Mouse (Mus musculus) embryonic facial prominence, embryonic 11.5 days (tissue): ENCODE results near the gene Nkrf. TPM values are rescaled to one million over a fixed set of nuclear protein-coding genes. Genes with fewer than 3 reads are reported as not detected.

Source experiments
- ATAC-seq: fragments of 200-750 bp; cut with Nextera tagmentation; replicated peaks from 2 replicates; pipeline ENCODE4 v1.8.0; 2017; ENCODE audit warnings: low read depth; ENCODE audit not compliant: insufficient number of reproducible peaks, low FRiP score, low TSS enrichment
- DNase-seq: peaks from one replicate; pipeline ENCODE4 v3.0.0-alpha.2; 2015; ENCODE audit warnings: low spot score
- H3K27ac ChIP-seq: fragments of 300-500 bp; sonication (generic); replicated peaks from 2 replicates; pipeline ENCODE4 v1.5.1; 2014; ENCODE audit warnings: mild to moderate bottlenecking, low read depth, low read length, control low read depth
- H3K27me3 ChIP-seq: fragments of 300-500 bp; sonication (generic); 2 replicates; pipeline ENCODE4 v1.6.1; 2014; ENCODE audit warnings: mild to moderate bottlenecking, low read length, moderate library complexity, mixed read lengths; ENCODE audit not compliant: control insufficient read depth, insufficient read depth
- H3K36me3 ChIP-seq: fragments of 300-500 bp; sonication (generic); replicated peaks from 2 replicates; pipeline ENCODE4 v1.6.1; 2014; ENCODE audit warnings: low read depth, mild to moderate bottlenecking, low read length, moderate library complexity, mixed read lengths; ENCODE audit not compliant: control insufficient read depth, insufficient read depth
- H3K4me1 ChIP-seq: fragments of 300-500 bp; sonication (generic); 2 replicates; pipeline ENCODE4 v1.6.1; 2014; ENCODE audit warnings: low read length, mixed read lengths; ENCODE audit not compliant: control insufficient read depth, insufficient read depth
- H3K4me2 ChIP-seq: fragments of 300-500 bp; sonication (generic); 2 replicates; pipeline ENCODE4 v1.6.1; 2014; ENCODE audit warnings: low read depth, mild to moderate bottlenecking, control low read depth, low read length, moderate library complexity
- H3K4me3 ChIP-seq: fragments of 300-500 bp; sonication (generic); 2 replicates; pipeline ENCODE4 v1.5.1; 2014; ENCODE audit warnings: low read depth, low read length, control low read depth
- H3K9ac ChIP-seq: fragments of 300-500 bp; sonication (generic); replicated peaks from 2 replicates; pipeline ENCODE4 v1.6.1; 2014; ENCODE audit warnings: mild to moderate bottlenecking, control low read depth, low read length
- H3K9me3 ChIP-seq: fragments of 300-500 bp; sonication (generic); replicated peaks from 2 replicates; pipeline ENCODE4 v1.6.1; 2016; ENCODE audit warnings: mild to moderate bottlenecking, low read length, inconsistent platforms, mixed read lengths; ENCODE audit not compliant: control insufficient read depth
- WGBS: fragments of 180-500 bp; shearing (Covaris S2); extraction: QIAGEN DNeasy Blood & Tissue Kit; methylation state at CpG from one replicate; pipeline ENCODE4 v1.1.7; 2014; 5-methylcytosine and 5-hydroxymethylcytosine counted together
- polyA plus RNA-seq: library from polyadenylated mRNA; unstranded; fragments of >200 nt; fragmentation: Nextera tagmentation; extraction: Ambion mirVana; gene quantifications from 2 replicates; pipeline ENCODE4 v1.2.1, GENCODE M21; 2014

Nkrf gene
- polyA plus RNA-seq, 1 experiment from 2014 or later = 3.4 TPM

- DNase-seq (peak; percentile 84), ATAC-seq (peak; percentile 98)
- no peaks in the 10 kb centered on the region for H3K9me3 ChIP-seq
- peak overlapping the region; percentile 27; the same call in 1 of the 2 replicates for H3K4me2 ChIP-seq
- H3K4me1 ChIP-seq = no peaks in the 10 kb centered on the region
- peak overlapping the region; percentile 67 for H3K27ac ChIP-seq
- 14% methylated on average over 45 of the region's 57 CpGs for WGBS
- peak overlapping the region; percentile 70 for H3K9ac ChIP-seq
- H3K36me3 ChIP-seq = no peaks in the 10 kb centered on the region
- H3K27me3 ChIP-seq = no peaks in the 10 kb centered on the region
- peak overlapping the region; percentile 70 for H3K4me3 ChIP-seq
Observed at GRCm38 (mm10) chrX:36874178-36874696, 28.5 kb downstream of the Nkrf start.

GRCm38 (mm10) chrX:36873765-36874164 lies 28.9 kb downstream of the Nkrf start, which contains the start of the genes Ube2a and C330007P06Rik:
Gene Ube2a, plus strand, starts transcription at chrX:36873900.
Gene C330007P06Rik, minus strand, starts transcription at chrX:36874111.
- 21% methylated on average over 8 of the region's 8 CpGs for WGBS
- Histone ChIP-seq H3K9me3 (no peaks in the 10 kb centered on the region), H3K9ac (peak within 1 kb of the TSS; percentile 70), H3K27ac (peak within 1 kb of the TSS; percentile 67), H3K27me3 (no peaks in the 10 kb centered on the region), H3K36me3 (no peaks in the 10 kb centered on the region), H3K4me3 (peak within 1 kb of the TSS; percentile 70), H3K4me1 (no peaks in the 10 kb centered on the region), H3K4me2 (peak within 1 kb of the TSS; percentile 57)
- ATAC-seq = no peak
- DNase-seq = no peak

- Histone ChIP-seq H3K4me1 (no peaks in the 10 kb centered on the region), H3K4me3 (no peak overlapping the region), H3K27me3 (no peaks in the 10 kb centered on the region), H3K4me2 (no peak overlapping the region), H3K36me3 (no peaks in the 10 kb centered on the region), H3K27ac (no peak overlapping the region), H3K9ac (no peak overlapping the region), H3K9me3 (no peaks in the 10 kb centered on the region)
- DNase-seq (no peak), ATAC-seq (no peak)
- WGBS = 73% methylated on average over 3 of the region's 3 CpGs
Observed at GRCm38 (mm10) chrX:36870372-36870771, 32.3 kb downstream of the Nkrf start.

GRCm38 (mm10) chrX:36864609-36865328 lies 37.9 kb downstream of the Nkrf start:
- no peak for ATAC-seq
- Histone ChIP-seq H3K4me3 (peak overlapping the region; percentile 43; the same call in 1 of the 2 replicates), H3K4me1 (no peaks in the 10 kb centered on the region), H3K27ac (no peak overlapping the region), H3K9ac (no peak overlapping the region), H3K36me3 (no peaks in the 10 kb centered on the region), H3K27me3 (no peaks in the 10 kb centered on the region), H3K9me3 (no peaks in the 10 kb centered on the region), H3K4me2 (no peak overlapping the region)
- DNase-seq = no peak
- 57% methylated on average over 8 of the region's 8 CpGs for WGBS

GRCm38 (mm10) chrX:36863766-36864608 lies 38.7 kb downstream of the Nkrf start:
- Histone ChIP-seq H3K36me3 (no peaks in the 10 kb centered on the region), H3K27me3 (no peaks in the 10 kb centered on the region), H3K4me2 (peak overlapping the region; percentile 33), H3K27ac (no peak overlapping the region), H3K9me3 (no peaks in the 10 kb centered on the region), H3K4me1 (no peaks in the 10 kb centered on the region), H3K4me3 (peak overlapping the region; percentile 43), H3K9ac (peak overlapping the region; percentile 47)
- 16% methylated on average over 34 of the region's 44 CpGs for WGBS
- peak; percentile 81 for DNase-seq
- ATAC-seq = peak; percentile 80

GRCm38 (mm10) chrX:36852631-36853030 lies 50.1 kb downstream of the Nkrf start:
- Histone ChIP-seq H3K36me3 (no peaks in the 10 kb centered on the region), H3K9ac (no peak overlapping the region), H3K9me3 (no peaks in the 10 kb centered on the region), H3K27me3 (no peaks in the 10 kb centered on the region), H3K27ac (no peak overlapping the region), H3K4me2 (no peak overlapping the region), H3K4me1 (no peaks in the 10 kb centered on the region), H3K4me3 (no peak overlapping the region)
- no peak for DNase-seq
- 85% methylated on average over 8 of the region's 8 CpGs for WGBS
- ATAC-seq = no peak

- H3K4me1 ChIP-seq = no peaks in the 10 kb centered on the region
- 90% methylated on average over 1 of the region's 1 CpGs for WGBS
- no peak overlapping the region for H3K9ac ChIP-seq
- no peak for ATAC-seq
- no peak overlapping the region for H3K4me3 ChIP-seq
- no peaks in the 10 kb centered on the region for H3K9me3 ChIP-seq
- H3K27ac ChIP-seq = no peak overlapping the region
- no peak for DNase-seq
- H3K27me3 ChIP-seq = no peaks in the 10 kb centered on the region
- no peaks in the 10 kb centered on the region for H3K36me3 ChIP-seq
- H3K4me2 ChIP-seq = no peak overlapping the region
Observed at GRCm38 (mm10) chrX:36847152-36847551, 55.5 kb downstream of the Nkrf start.
